Mouse (Mus musculus): ENCODE measurements around the gene Lpp. TPM values are rescaled to one million over a fixed set of nuclear protein-coding genes. Genes with fewer than 3 reads are reported as not detected.

Lpp gene
- polyA plus RNA-seq, 1 experiment from 2014 or later: 23.3 TPM

GRCm38 (mm10) chr16:24364030-24364687 lies 29.1 kb upstream of the Lpp start:
- DNase-seq (ENCODE audit: low spot score): no peak
- no peak overlapping the region for H3K4me2 ChIP-seq (ENCODE audit: low read depth, low read length)
- H3K9ac ChIP-seq (replicated peaks; ENCODE audit: low read length): no peak overlapping the region
- H3K4me3 ChIP-seq (ENCODE audit: low read depth, low read length): no peak overlapping the region
- WGBS: 78% methylated on average over 7 of the region's 7 CpGs
- H3K4me1 ChIP-seq (ENCODE audit: control insufficient read depth, insufficient read depth, low read length): no peaks in the 10 kb centered on the region
- H3K27me3 ChIP-seq (ENCODE audit: control insufficient read depth, insufficient read depth, low read length): no peaks in the 10 kb centered on the region
- H3K9me3 ChIP-seq (replicated peaks; ENCODE audit: control insufficient read depth, low read length): no peaks in the 10 kb centered on the region
- ATAC-seq (replicated peaks; ENCODE audit: insufficient number of reproducible peaks, low FRiP score, low TSS enrichment, low read depth): no peak
- H3K36me3 ChIP-seq (replicated peaks; ENCODE audit: control insufficient read depth, insufficient read depth, low read depth, low read length): no peaks in the 10 kb centered on the region
- H3K27ac ChIP-seq (replicated peaks; ENCODE audit: low read depth, low read length): no peak overlapping the region

GRCm38 (mm10) chr16:24365900-24366299 lies 27.4 kb upstream of the Lpp start:
- no peak overlapping the region for H3K4me3 ChIP-seq (ENCODE audit: low read depth, low read length)
- no peaks in the 10 kb centered on the region for H3K36me3 ChIP-seq (replicated peaks; ENCODE audit: control insufficient read depth, insufficient read depth, low read depth, low read length)
- no peak overlapping the region for H3K4me2 ChIP-seq (ENCODE audit: low read depth, low read length)
- DNase-seq (ENCODE audit: low spot score): no peak
- H3K9ac ChIP-seq (replicated peaks; ENCODE audit: low read length): no peak overlapping the region
- ATAC-seq (replicated peaks; ENCODE audit: insufficient number of reproducible peaks, low FRiP score, low TSS enrichment, low read depth): no peak
- no peaks in the 10 kb centered on the region for H3K27me3 ChIP-seq (ENCODE audit: control insufficient read depth, insufficient read depth, low read length)
- WGBS: 83% methylated on average over 4 of the region's 4 CpGs
- H3K4me1 ChIP-seq (ENCODE audit: control insufficient read depth, insufficient read depth, low read length): no peaks in the 10 kb centered on the region
- H3K27ac ChIP-seq (replicated peaks; ENCODE audit: low read depth, low read length): no peak overlapping the region
- no peaks in the 10 kb centered on the region for H3K9me3 ChIP-seq (replicated peaks; ENCODE audit: control insufficient read depth, low read length)

GRCm38 (mm10) chr16:24367071-24367470 lies 26.2 kb upstream of the Lpp start:
- H3K4me3 ChIP-seq (ENCODE audit: low read depth, low read length): no peak overlapping the region
- no peaks in the 10 kb centered on the region for H3K36me3 ChIP-seq (replicated peaks; ENCODE audit: control insufficient read depth, insufficient read depth, low read depth, low read length)
- no peak overlapping the region for H3K4me2 ChIP-seq (ENCODE audit: low read depth, low read length)
- H3K9ac ChIP-seq (replicated peaks; ENCODE audit: low read length): no peak overlapping the region
- no peak for DNase-seq (ENCODE audit: low spot score)
- 79% methylated on average over 6 of the region's 6 CpGs for WGBS
- H3K27me3 ChIP-seq (ENCODE audit: control insufficient read depth, insufficient read depth, low read length): no peaks in the 10 kb centered on the region
- no peaks in the 10 kb centered on the region for H3K9me3 ChIP-seq (replicated peaks; ENCODE audit: control insufficient read depth, low read length)
- no peaks in the 10 kb centered on the region for H3K4me1 ChIP-seq (ENCODE audit: control insufficient read depth, insufficient read depth, low read length)
- ATAC-seq (replicated peaks; ENCODE audit: insufficient number of reproducible peaks, low FRiP score, low TSS enrichment, low read depth): no peak
- no peak overlapping the region for H3K27ac ChIP-seq (replicated peaks; ENCODE audit: low read depth, low read length)

GRCm38 (mm10) chr16:24367506-24367905 lies 25.8 kb upstream of the Lpp start:
- 33% methylated on average over 7 of the region's 7 CpGs for WGBS
- Histone ChIP-seq H3K36me3 (replicated peaks; ENCODE audit: control insufficient read depth, insufficient read depth, low read depth, low read length) (no peaks in the 10 kb centered on the region), H3K27ac (replicated peaks; ENCODE audit: low read depth, low read length) (no peak overlapping the region), H3K4me1 (ENCODE audit: control insufficient read depth, insufficient read depth, low read length) (no peaks in the 10 kb centered on the region), H3K9ac (replicated peaks; ENCODE audit: low read length) (no peak overlapping the region), H3K27me3 (ENCODE audit: control insufficient read depth, insufficient read depth, low read length) (no peaks in the 10 kb centered on the region), H3K4me3 (ENCODE audit: low read depth, low read length) (no peak overlapping the region), H3K9me3 (replicated peaks; ENCODE audit: control insufficient read depth, low read length) (no peaks in the 10 kb centered on the region), H3K4me2 (ENCODE audit: low read depth, low read length) (no peak overlapping the region)
- DNase-seq (ENCODE audit: low spot score): peak; percentile 52
- ATAC-seq (replicated peaks; ENCODE audit: insufficient number of reproducible peaks, low FRiP score, low TSS enrichment, low read depth): no peak

GRCm38 (mm10) chr16:24376478-24376877 lies 16.8 kb upstream of the Lpp start:
- Histone ChIP-seq H3K36me3 (replicated peaks; ENCODE audit: control insufficient read depth, insufficient read depth, low read depth, low read length) (no peaks in the 10 kb centered on the region), H3K4me1 (ENCODE audit: control insufficient read depth, insufficient read depth, low read length) (no peaks in the 10 kb centered on the region), H3K4me2 (ENCODE audit: low read depth, low read length) (no peak overlapping the region), H3K4me3 (ENCODE audit: low read depth, low read length) (no peak overlapping the region), H3K9ac (replicated peaks; ENCODE audit: low read length) (no peak overlapping the region), H3K27me3 (ENCODE audit: control insufficient read depth, insufficient read depth, low read length) (no peaks in the 10 kb centered on the region), H3K27ac (replicated peaks; ENCODE audit: low read depth, low read length) (no peak overlapping the region), H3K9me3 (replicated peaks; ENCODE audit: control insufficient read depth, low read length) (no peaks in the 10 kb centered on the region)
- no peak for DNase-seq (ENCODE audit: low spot score)
- ATAC-seq (replicated peaks; ENCODE audit: insufficient number of reproducible peaks, low FRiP score, low TSS enrichment, low read depth): no peak

GRCm38 (mm10) chr16:24390596-24390995 lies 2.7 kb upstream of the Lpp start:
- no peak for ATAC-seq (replicated peaks; ENCODE audit: insufficient number of reproducible peaks, low FRiP score, low TSS enrichment, low read depth)
- H3K36me3 ChIP-seq (replicated peaks; ENCODE audit: control insufficient read depth, insufficient read depth, low read depth, low read length): no peaks in the 10 kb centered on the region
- H3K27ac ChIP-seq (replicated peaks; ENCODE audit: low read depth, low read length): no peak overlapping the region
- H3K4me3 ChIP-seq (ENCODE audit: low read depth, low read length): no peak overlapping the region
- no peak overlapping the region for H3K9ac ChIP-seq (replicated peaks; ENCODE audit: low read length)
- 92% methylated on average over 5 of the region's 5 CpGs for WGBS
- H3K4me1 ChIP-seq (ENCODE audit: control insufficient read depth, insufficient read depth, low read length): peaks cover 2% of the 10 kb centered on the region; the same call in 1 of the 2 replicates
- DNase-seq (ENCODE audit: low spot score): no peak
- no peaks in the 10 kb centered on the region for H3K9me3 ChIP-seq (replicated peaks; ENCODE audit: control insufficient read depth, low read length)
- H3K27me3 ChIP-seq (ENCODE audit: control insufficient read depth, insufficient read depth, low read length): no peaks in the 10 kb centered on the region
- H3K4me2 ChIP-seq (ENCODE audit: low read depth, low read length): no peak overlapping the region

- ATAC-seq (replicated peaks; ENCODE audit: insufficient number of reproducible peaks, low FRiP score, low TSS enrichment, low read depth) (no peak), DNase-seq (ENCODE audit: low spot score) (no peak)
- Histone ChIP-seq H3K4me2 (ENCODE audit: low read depth, low read length) (no peak overlapping the region), H3K27me3 (ENCODE audit: control insufficient read depth, insufficient read depth, low read length) (no peaks in the 10 kb centered on the region), H3K4me3 (ENCODE audit: low read depth, low read length) (no peak overlapping the region), H3K9me3 (replicated peaks; ENCODE audit: control insufficient read depth, low read length) (no peaks in the 10 kb centered on the region), H3K36me3 (replicated peaks; ENCODE audit: control insufficient read depth, insufficient read depth, low read depth, low read length) (no peaks in the 10 kb centered on the region), H3K4me1 (ENCODE audit: control insufficient read depth, insufficient read depth, low read length) (peaks cover 2% of the 10 kb centered on the region; the same call in 1 of the 2 replicates), H3K27ac (replicated peaks; ENCODE audit: low read depth, low read length) (no peak overlapping the region), H3K9ac (replicated peaks; ENCODE audit: low read length) (no peak overlapping the region)
- WGBS: 90% methylated on average over 3 of the region's 3 CpGs
Measured at GRCm38 (mm10) chr16:24391111-24391510, 2.2 kb upstream of the Lpp start.

- Histone ChIP-seq H3K9ac (replicated peaks; ENCODE audit: low read length) (no peak overlapping the region), H3K4me1 (ENCODE audit: control insufficient read depth, insufficient read depth, low read length) (peaks cover 2% of the 10 kb centered on the region; the same call in 1 of the 2 replicates), H3K27me3 (ENCODE audit: control insufficient read depth, insufficient read depth, low read length) (no peaks in the 10 kb centered on the region), H3K27ac (replicated peaks; ENCODE audit: low read depth, low read length) (no peak overlapping the region), H3K4me3 (ENCODE audit: low read depth, low read length) (no peak overlapping the region), H3K4me2 (ENCODE audit: low read depth, low read length) (no peak overlapping the region), H3K36me3 (replicated peaks; ENCODE audit: control insufficient read depth, insufficient read depth, low read depth, low read length) (no peaks in the 10 kb centered on the region), H3K9me3 (replicated peaks; ENCODE audit: control insufficient read depth, low read length) (no peaks in the 10 kb centered on the region)
- WGBS: 87% methylated on average over 7 of the region's 7 CpGs
- no peak for ATAC-seq (replicated peaks; ENCODE audit: insufficient number of reproducible peaks, low FRiP score, low TSS enrichment, low read depth)
- no peak for DNase-seq (ENCODE audit: low spot score)
Measured at GRCm38 (mm10) chr16:24391901-24392300, 1.4 kb upstream of the Lpp start.
